Mouse (Mus musculus) limb, embryonic 10.5 days (tissue): ENCODE measurements at regions not wholly inside any gene's neighbourhood (a gene's known extent, or its start where the extent isn't known, plus 50 kb on each side); places are given as distances from the start of the nearest gene placed in this dataset.

Source experiments
- DNase-seq: peaks from one replicate; pipeline ENCODE4 v3.0.0-alpha.2; 2017; ENCODE audit warnings: low spot score
- H3K27ac ChIP-seq: fragments of 300-500 bp; sonication (generic); 2 replicates; pipeline ENCODE4 v1.5.1; 2016; ENCODE audit warnings: mild to moderate bottlenecking
- H3K27me3 ChIP-seq: fragments of 300-500 bp; sonication (generic); 2 replicates; pipeline ENCODE4 v1.6.1; 2016; ENCODE audit warnings: low read depth, mild to moderate bottlenecking; ENCODE audit not compliant: poor library complexity, severe bottlenecking
- H3K36me3 ChIP-seq: fragments of 300-500 bp; sonication (generic); 2 replicates; pipeline ENCODE4 v1.6.1; 2016; ENCODE audit warnings: mild to moderate bottlenecking, moderate library complexity
- H3K4me1 ChIP-seq: fragments of 300-500 bp; sonication (generic); 2 replicates; pipeline ENCODE4 v1.6.1; 2016
- H3K4me3 ChIP-seq: fragments of 300-500 bp; sonication (generic); 2 replicates; pipeline ENCODE4 v1.5.1; 2016; ENCODE audit warnings: mild to moderate bottlenecking, moderate library complexity
- H3K9me3 ChIP-seq: fragments of 300-500 bp; sonication (generic); replicated peaks from 2 replicates; pipeline ENCODE4 v1.6.1; 2016; ENCODE audit warnings: mild to moderate bottlenecking
- WGBS: fragments of 180-500 bp; shearing (Covaris S2); methylation state at CpG from one replicate; pipeline ENCODE4 v1.1.7; 2016; 5-methylcytosine and 5-hydroxymethylcytosine counted together

- no peak for DNase-seq
- Histone ChIP-seq H3K4me1 (no peaks in the 10 kb centered on the region), H3K36me3 (no peaks in the 10 kb centered on the region), H3K4me3 (no peak overlapping the region), H3K27me3 (no peaks in the 10 kb centered on the region), H3K27ac (no peak overlapping the region), H3K9me3 (no peaks in the 10 kb centered on the region)
- WGBS, result 86% methylated on average over 1 of the region's 1 CpGs
Observed at GRCm38 (mm10) chr4:87611116-87611515, 380.8 kb upstream of the Slc24a2 start.

- WGBS, result 91% methylated on average over 3 of the region's 3 CpGs
- no peak for DNase-seq
Observed at GRCm38 (mm10) chr4:87593644-87594043, 363.4 kb upstream of the Slc24a2 start.

GRCm38 (mm10) chr4:87590797-87591196 lies 360.5 kb upstream of the Slc24a2 start:
- DNase-seq, result no peak
- 94% methylated on average over 3 of the region's 3 CpGs for WGBS
- no peaks in the 10 kb centered on the region for H3K36me3 ChIP-seq
- H3K4me1 ChIP-seq, result no peaks in the 10 kb centered on the region
- no peaks in the 10 kb centered on the region for H3K9me3 ChIP-seq
- H3K4me3 ChIP-seq, result no peak overlapping the region
- no peak overlapping the region for H3K27ac ChIP-seq
- H3K27me3 ChIP-seq, result no peaks in the 10 kb centered on the region

More at GRCm38 (mm10) chr4:87593644-87594043, 363.4 kb upstream of the Slc24a2 start:
- Histone ChIP-seq H3K27me3 (no peaks in the 10 kb centered on the region), H3K9me3 (no peaks in the 10 kb centered on the region), H3K27ac (no peak overlapping the region), H3K36me3 (no peaks in the 10 kb centered on the region), H3K4me1 (no peaks in the 10 kb centered on the region), H3K4me3 (no peak overlapping the region)

DNA sequence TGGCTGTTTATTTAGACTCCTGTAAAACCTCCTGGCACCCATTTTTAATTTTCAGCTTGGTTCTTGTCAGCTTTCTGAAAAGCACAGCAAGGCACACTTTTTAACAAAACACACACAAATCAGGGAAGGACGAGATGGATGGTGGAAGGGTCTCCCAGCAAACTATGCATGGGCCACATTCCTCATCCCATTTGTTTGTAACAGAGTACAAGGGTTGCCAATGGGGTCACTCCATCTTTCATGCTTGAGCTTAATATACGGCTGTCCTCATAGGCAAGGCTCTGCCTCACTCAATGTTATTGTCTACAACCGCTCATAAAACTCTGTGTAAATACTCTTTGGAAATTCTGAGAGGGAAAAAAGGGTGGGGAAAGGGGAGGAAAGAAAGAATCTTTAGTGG lies 347.9 kb upstream of the Slc24a2 start:
- 64% methylated on average over 3 of the region's 3 CpGs for WGBS
- no peaks in the 10 kb centered on the region for H3K36me3 ChIP-seq
- no peaks in the 10 kb centered on the region for H3K9me3 ChIP-seq
- H3K27me3 ChIP-seq, result no peaks in the 10 kb centered on the region
- no peak overlapping the region for H3K27ac ChIP-seq
- H3K4me3 ChIP-seq, result no peak overlapping the region
- no peak for DNase-seq
- H3K4me1 ChIP-seq, result peaks cover 4% of the 10 kb centered on the region; the same call in 1 of the 2 replicates

DNA sequence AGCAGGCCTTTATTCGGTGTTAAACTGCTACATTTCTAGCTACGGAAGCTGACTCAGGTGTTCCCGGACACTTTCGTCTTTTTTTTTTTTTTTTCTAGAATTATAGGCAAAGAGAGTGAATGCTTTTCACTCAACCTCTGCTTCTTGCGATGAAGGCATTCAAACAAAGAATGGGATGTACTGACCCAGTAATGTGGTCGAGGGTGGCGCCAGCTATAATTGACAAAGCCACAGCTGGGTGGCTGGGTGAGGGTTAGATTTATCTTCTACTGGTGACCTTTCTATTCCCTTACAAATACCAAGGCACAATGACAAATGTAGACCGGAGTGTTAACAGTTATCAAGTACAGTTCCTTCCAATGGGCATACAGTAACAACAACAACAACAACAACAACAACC lies 340.7 kb upstream of the Slc24a2 start:
- no peak overlapping the region for H3K4me3 ChIP-seq
- peaks cover 22% of the 10 kb centered on the region; the same call in 1 of the 2 replicates for H3K4me1 ChIP-seq
- 89% methylated on average over 8 of the region's 8 CpGs for WGBS
- no peak for DNase-seq
- no peaks in the 10 kb centered on the region for H3K27me3 ChIP-seq
- no peak overlapping the region for H3K27ac ChIP-seq
- H3K36me3 ChIP-seq, result no peaks in the 10 kb centered on the region
- no peaks in the 10 kb centered on the region for H3K9me3 ChIP-seq

GRCm38 (mm10) chr4:87570470-87570891 lies 340.2 kb upstream of the Slc24a2 start:
- Histone ChIP-seq H3K27me3 (no peaks in the 10 kb centered on the region), H3K9me3 (no peaks in the 10 kb centered on the region), H3K36me3 (no peaks in the 10 kb centered on the region), H3K27ac (0 out of 2 replicates have a peak overlapping the region, but pooled peaks have one; percentile 7), H3K4me3 (no peak overlapping the region), H3K4me1 (peaks cover 22% of the 10 kb centered on the region; the same call in 1 of the 2 replicates)
- WGBS, result 75% methylated on average over 13 of the region's 13 CpGs
- DNase-seq, result no peak

GRCm38 (mm10) chr4:87566616-87567015 lies 336.3 kb upstream of the Slc24a2 start:
- no peak overlapping the region for H3K27ac ChIP-seq
- H3K36me3 ChIP-seq, result no peaks in the 10 kb centered on the region
- peaks cover 22% of the 10 kb centered on the region; the same call in 1 of the 2 replicates for H3K4me1 ChIP-seq
- WGBS, result 86% methylated on average over 2 of the region's 2 CpGs
- no peaks in the 10 kb centered on the region for H3K27me3 ChIP-seq
- H3K9me3 ChIP-seq, result no peaks in the 10 kb centered on the region
- H3K4me3 ChIP-seq, result no peak overlapping the region
- no peak for DNase-seq

GRCm38 (mm10) chr4:87554912-87555311 lies 324.6 kb upstream of the Slc24a2 start:
- Histone ChIP-seq H3K4me1 (no peaks in the 10 kb centered on the region), H3K9me3 (no peaks in the 10 kb centered on the region), H3K27me3 (no peaks in the 10 kb centered on the region), H3K4me3 (no peak overlapping the region), H3K36me3 (no peaks in the 10 kb centered on the region), H3K27ac (no peak overlapping the region)
- 86% methylated on average over 3 of the region's 3 CpGs for WGBS
- DNase-seq, result no peak
